Mouse (Mus musculus) adrenal gland, adult 18-20 months (tissue): ENCODE measurements around the gene Rnf40. TPM values are rescaled to one million over a fixed set of nuclear protein-coding genes. Genes with fewer than 3 reads are reported as not detected.
"Not testable (repeated sequence)": the region's sequence is repeated elsewhere in the genome, so short reads cannot be mapped to it uniquely, and the experiment has no call there.

Experiments used
- DNase-seq, 2 experiments: peaks; one replicate each; pipeline ENCODE4 v3.0.0; 2021 to 2022; ENCODE audit warnings: low spot score in 2 of 2
- total RNA-seq, 2 experiments: library from RNA; stranded (reverse); gene quantifications; 1 replicate in 1 of 2; 2 replicates in 1 of 2; pipeline ENCODE4 v1.2.3; 2021

The Rnf40 gene
- total RNA-seq, 2 experiments from 2014 or later: 54.1 to 64.1 TPM

GRCm38 (mm10) chr7:127601735-127602134 is 13.2 kb downstream of the Rnf40 start:
- no peak for DNase-seq

- no peak for DNase-seq
Observed at GRCm38 (mm10) chr7:127602903-127603302, 14.3 kb downstream of the Rnf40 start.

GRCm38 (mm10) chr7:127604256-127604655 is 15.7 kb downstream of the Rnf40 start:
- DNase-seq: no peak

- DNase-seq: no peak
Observed at GRCm38 (mm10) chr7:127607150-127607549, 18.6 kb downstream of the Rnf40 start.

DNA sequence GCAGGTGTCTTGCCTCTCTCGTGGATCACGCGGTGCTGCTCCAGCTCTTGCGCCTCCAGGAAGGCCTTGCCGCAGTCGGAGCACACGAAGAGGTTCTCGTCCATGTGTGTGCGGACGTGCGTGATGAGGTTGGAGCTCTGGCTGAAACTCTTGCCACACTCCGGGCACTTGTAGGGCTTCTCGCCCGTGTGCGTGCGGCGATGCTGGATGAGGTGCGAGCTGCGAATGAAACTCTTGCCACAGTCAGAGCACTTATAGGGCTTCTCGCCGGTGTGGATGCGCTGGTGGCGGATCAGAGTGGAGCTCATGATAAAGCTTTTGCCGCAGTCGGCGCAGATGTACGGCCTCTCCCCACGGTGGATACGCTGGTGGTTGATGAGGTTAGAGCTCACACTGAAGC is 22.4 kb downstream of the Rnf40 start:
- DNase-seq: no peak

- no peak for DNase-seq
Observed at GRCm38 (mm10) chr7:127611561-127611960, 23.0 kb downstream of the Rnf40 start.

GRCm38 (mm10) chr7:127613501-127613900 is 24.9 kb downstream of the Rnf40 start:
- no peak for DNase-seq

DNA sequence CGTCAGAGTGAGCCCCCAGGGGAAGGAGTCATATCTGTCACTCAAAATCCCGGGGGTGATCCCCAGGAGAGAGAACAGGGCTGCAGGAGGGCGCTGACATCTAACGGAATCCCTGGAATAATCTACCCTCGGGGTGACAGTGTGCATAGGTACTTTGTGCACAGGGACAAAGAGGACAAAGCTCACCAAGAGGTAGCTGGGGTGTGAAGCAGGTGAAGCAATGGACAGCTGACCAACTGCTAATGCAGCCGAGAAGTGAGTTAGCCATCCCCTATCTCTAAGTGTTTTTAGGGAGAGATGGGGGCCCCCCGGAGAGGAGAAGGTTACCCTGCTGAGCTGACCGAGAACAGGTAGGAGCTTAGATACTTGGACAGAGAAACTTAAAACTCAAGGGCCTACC is 25.5 kb downstream of the Rnf40 start:
- DNase-seq: no peak

DNA sequence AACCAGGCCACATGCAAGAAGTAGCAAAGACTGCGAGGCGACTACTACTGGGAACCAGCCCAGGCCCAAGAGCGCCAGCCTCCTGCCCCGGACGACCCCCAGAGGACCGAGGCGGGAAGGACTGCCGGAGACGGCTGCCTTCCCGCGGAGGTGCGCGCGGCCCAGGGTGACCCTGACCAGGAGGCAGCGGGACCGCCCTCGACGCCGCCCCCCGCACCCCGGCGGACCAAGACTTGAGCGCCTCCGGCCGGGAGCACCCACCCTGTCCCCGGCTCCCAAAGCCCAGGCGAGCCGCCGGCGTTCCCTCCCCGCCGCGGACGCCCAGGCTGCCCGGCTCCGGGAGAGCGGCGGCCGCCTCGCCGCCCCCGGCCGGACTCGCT is 25.9 kb downstream of the Rnf40 start:
- peak; percentile 68 to 70 for DNase-seq

DNA sequence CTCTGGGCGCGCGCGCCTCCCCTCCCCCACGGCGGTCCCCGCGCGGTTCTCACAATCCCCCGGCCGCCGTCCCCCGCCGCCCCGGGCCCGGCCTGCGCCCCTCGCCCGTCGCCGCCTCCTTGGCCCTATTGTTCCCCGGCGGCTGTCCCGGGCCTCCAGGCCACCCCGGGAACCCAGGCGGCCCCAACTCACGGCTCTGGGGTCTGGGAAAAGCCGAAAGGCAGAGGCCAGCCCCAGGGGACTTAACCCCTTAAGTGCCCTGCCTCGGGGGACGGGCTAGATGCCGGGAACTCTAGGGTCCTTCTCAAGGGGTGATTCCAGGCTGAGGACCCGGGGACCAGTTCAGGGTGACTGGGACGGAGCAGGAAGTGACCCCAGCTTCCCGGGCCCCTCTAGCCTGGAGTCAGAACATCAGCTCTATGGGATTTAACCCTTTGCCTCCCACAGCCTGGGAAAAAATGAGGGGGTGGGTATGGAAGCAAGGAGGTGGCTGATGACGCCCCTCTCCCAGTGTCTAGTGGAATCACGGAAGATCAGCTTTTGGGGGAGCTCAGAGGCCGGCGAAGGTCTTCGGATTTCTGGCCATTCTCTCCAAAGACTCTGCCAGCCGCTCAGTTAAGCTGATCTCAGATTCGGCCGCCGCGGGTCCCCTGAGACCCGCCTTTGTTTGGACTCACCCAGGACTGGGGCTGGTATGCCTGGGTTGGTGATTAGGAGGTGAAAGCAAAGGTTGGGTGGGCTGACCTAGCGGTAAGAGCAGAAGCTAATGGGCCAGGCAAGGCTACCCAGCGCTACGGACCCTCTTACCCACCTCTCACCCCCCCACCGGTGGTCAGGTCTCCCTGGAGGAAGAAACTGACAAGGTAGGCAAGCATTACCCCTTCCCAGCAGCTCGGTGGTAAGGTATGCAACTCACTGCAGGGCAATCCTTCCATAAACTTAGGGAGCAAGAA is 26.6 kb downstream of the Rnf40 start, which contains the start of gene Zfp629:
Zfp629 (minus strand) TSS at position 907 of the 953 bp plus-strand sequence.
- peak; percentile 59 to 64 for DNase-seq

DNA sequence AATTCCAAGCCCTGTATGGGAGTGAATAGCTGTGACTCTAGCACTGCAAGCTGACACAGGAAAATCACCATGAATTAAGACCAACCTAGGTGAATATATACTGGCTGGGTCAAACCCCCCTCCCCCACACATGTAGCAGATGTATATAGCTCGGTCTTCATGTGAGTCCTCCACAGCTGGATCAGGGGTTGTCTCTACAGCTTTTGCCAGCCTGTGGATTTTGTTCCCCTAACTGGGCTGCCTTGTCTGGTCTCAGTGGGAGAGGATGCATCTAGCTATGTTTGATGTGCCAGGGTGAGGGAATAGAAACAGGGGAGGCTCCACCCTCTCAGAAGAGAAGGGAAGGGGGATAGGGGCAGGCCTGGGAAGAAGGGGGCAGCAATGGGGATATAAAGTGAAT is 27.8 kb downstream of the Rnf40 start:
- DNase-seq: no peak

DNA sequence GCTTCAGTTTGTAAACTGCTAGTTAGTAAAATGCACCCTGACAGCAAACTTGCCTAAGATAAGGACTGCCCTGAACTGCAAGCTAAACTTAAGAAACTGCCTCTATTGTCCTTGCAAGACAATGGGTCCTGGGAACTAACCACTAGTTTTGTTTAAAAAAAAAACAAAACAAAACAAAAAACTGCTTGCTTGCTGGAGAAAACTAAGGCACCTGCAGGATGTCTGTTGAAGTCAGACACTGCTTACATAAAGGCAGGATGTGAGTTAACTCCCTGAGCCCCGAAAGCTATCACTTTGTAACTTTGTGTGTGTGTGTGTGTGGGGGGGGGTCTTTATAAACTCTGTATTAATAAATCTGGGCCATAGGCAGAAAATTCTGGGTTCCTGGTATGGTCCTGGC is 28.3 kb downstream of the Rnf40 start:
- DNase-seq: no peak

DNA sequence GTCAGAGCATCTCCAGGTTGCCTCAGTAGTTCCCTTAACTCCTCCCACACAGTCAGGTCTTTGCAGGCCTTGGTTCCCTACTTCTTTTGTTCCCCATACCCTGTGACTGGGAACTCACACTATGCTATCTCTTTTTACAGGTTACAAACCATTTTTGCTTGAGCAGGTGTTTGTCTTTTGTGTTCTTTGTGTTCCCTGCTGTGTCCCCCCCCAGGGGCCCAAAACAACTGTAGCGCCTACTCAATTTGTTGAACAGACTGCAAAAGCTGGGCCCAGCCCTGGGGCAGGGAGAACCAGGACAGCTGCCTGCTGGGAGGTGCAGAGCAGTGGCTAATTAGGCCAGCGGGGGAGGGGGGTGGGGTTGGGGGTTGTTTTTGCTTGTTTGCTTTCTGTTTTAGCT is 29.4 kb downstream of the Rnf40 start:
- no peak for DNase-seq

GRCm38 (mm10) chr7:127618402-127618801 is 29.8 kb downstream of the Rnf40 start:
- not testable (repeated sequence) for DNase-seq

DNA sequence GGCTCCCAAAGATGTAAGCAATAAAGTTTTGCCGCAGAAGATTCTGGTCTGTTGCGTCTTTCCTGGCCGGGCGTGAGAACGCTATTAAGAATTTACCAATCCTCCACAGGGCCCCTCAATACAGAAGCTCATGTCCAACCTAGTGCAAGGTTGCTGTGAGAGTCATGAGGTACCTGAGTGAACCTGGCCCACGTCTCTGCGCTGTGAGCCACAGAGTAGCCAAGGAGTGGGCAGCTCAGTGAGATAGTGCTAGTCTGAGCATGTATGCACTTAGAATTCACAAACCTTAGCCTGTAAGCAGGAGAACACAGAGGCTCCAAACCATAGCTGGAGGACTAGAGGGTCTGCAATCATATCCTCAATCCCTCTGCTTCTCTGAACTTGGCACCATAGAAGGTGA is 37.5 kb downstream of the Rnf40 start:
- no peak for DNase-seq

GRCm38 (mm10) chr7:127626471-127626870 is 37.9 kb downstream of the Rnf40 start:
- no peak for DNase-seq

DNA sequence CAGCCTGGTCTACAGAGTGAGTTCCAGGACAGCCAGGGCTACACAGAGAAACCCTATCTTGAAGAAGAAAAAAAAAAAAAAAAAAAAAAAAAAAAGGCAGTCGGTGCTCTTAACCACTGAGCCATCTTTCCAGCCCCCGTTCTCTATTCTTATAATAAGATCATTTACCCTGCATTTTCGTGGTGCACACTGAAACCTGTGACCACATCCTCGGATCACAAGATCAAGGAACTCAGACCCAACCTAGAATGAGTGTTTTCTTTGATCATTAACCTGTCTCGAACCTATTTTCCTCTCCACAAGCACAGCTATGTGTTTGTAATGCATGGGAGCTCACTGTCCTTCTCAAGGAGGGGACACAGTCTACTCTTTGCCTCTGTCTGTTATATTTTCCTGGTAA is 40.1 kb downstream of the Rnf40 start:
- no peak for DNase-seq

GRCm38 (mm10) chr7:127631416-127631815 is 42.8 kb downstream of the Rnf40 start:
- no peak for DNase-seq

DNA sequence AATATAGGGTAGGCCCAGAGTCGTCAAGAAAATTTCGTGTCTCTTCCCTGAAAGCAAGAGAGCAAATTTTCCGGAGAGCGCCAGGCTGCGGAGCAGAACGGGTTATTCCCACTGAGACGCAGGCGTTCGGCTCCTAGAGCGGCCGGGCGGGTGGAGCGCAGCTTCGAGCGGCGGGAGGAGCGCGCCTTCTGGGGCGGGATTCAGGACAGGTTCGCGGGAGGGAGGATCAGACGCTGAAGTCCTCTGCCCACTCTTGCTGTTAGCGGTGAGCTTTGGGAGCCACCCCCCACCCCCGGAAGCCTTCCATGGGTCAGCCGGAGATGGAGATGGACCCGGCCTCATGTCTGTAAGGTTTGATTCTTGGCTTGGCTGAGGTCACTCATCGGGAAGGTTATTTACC is 48.4 kb downstream of the Rnf40 start:
- peak; percentile 71 to 73 for DNase-seq

DNA sequence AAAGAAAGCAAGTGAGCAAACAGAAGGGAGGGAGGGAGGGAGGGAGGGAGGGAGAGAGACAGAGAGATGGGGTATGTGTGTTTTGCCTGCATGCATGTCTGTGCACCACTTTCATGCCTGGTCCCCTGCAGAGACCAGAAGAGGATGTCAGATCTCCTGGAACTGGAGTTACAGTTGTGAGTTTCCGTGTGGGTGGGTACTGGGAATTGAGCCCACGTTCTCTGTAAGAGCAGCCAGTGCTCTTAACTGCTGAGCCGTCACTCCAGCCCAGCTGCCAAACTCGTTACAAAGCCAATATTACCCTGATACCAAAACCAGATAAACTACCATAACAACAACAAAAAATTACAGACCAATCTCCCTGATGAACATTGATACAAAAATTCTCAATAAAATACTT is 52.7 kb downstream of the Rnf40 start:
- DNase-seq: no peak

- DNase-seq: no peak
Observed at GRCm38 (mm10) chr7:127642254-127642653, 53.7 kb downstream of the Rnf40 start.

DNA sequence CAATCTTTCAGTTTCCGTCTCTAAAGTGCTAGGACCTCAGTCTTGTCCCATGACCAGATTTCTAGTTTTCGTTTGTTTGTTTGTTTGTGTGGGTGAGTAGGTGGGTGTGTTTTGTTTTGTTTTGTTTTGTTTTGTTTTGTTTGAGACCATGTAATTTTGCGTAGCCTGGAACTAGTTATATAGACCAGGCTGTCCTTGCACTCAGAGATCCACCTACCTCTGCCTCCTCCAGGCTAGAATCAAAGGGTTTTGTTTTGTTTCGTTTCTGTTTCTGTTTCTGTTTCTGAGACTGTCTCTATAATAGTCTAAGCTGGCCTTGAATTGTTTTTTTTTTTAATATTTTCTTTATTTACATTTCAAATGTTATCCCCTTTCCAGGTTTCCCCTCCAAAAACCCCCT is 57.8 kb downstream of the Rnf40 start:
- DNase-seq: no peak

- not testable (repeated sequence) for DNase-seq
Observed at GRCm38 (mm10) chr7:127647576-127647975, 59.0 kb downstream of the Rnf40 start.
